Mouse (Mus musculus) thymus, postnatal 25 days (tissue): ENCODE measurements at regions not wholly inside any gene's neighbourhood (a gene's known extent, or its start where the extent isn't known, plus 50 kb on each side); places are given as distances from the start of the nearest gene placed in this dataset.
"Not testable (repeated sequence)": the region's sequence is repeated elsewhere in the genome, so short reads cannot be mapped to it uniquely, and the experiment has no call there.

Source experiments
- DNase-seq: peaks from one replicate; pipeline ENCODE4 v3.0.0; 2022

GRCm38 (mm10) chr6:67673316-67673715, 137.7 kb upstream of the Tacstd2 start:
- DNase-seq: not testable (repeated sequence)

- not testable (repeated sequence) for DNase-seq
Observed at GRCm38 (mm10) chr6:67668073-67668472, 132.5 kb upstream of the Tacstd2 start.

- DNase-seq: no peak
Observed at GRCm38 (mm10) chr6:67631617-67632016, 96.0 kb upstream of the Tacstd2 start.

DNA sequence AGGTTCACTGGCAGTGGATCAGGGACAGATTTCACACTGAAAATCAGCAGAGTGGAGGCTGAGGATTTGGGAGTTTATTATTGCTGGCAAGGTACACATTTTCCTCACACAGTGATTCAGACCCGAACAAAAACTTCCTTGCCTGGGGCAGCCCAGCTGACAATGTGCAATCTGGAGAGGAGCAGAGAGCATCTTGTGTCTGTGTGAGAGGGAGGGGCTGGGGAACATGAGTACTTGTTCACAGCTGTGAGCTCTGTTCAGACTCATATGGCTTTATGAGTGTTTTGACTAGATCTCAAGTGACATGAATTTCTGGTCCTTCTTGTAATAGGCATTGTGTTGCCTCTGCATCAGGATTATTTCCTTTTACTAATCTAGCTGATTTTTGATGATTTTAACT, 74.8 kb upstream of the Tacstd2 start:
- DNase-seq: no peak

- DNase-seq: not testable (repeated sequence)
Observed at GRCm38 (mm10) chr6:67609461-67609860, 73.9 kb upstream of the Tacstd2 start.
